Mouse (Mus musculus) hematopoietic stem cell, adult 5-6 weeks (primary cell): ENCODE results near the gene Clk4. TPM values are rescaled to one million over a fixed set of nuclear protein-coding genes. Genes with fewer than 3 reads are reported as not detected.

Experiments used
- ATAC-seq, 2 experiments: fragments of 125-278 bp in 1 of 2; replicated peaks in 1 of 2; 2 replicates each; pipeline ENCODE4 v1.8.0; 2016 to 2017; ENCODE audit warnings: inconsistent platforms in 2 of 2, mild to moderate bottlenecking in 2 of 2, moderate number of reproducible peaks in 2 of 2, low read depth in 1 of 2, moderate TSS enrichment in 1 of 2; ENCODE audit not compliant: low FRiP score in 2 of 2, poor library complexity in 2 of 2, severe bottlenecking in 2 of 2, insufficient read depth in 1 of 2, low TSS enrichment in 1 of 2
- total RNA-seq: library from RNA; stranded (forward); fragments of 172-1452, 232-1000 nt; gene quantifications from 2 replicates; pipeline ENCODE4 v1.2.3, GENCODE M21; 2017

Gene Clk4
- total RNA-seq, 1 experiment from 2014 or later, result 279 TPM

DNA sequence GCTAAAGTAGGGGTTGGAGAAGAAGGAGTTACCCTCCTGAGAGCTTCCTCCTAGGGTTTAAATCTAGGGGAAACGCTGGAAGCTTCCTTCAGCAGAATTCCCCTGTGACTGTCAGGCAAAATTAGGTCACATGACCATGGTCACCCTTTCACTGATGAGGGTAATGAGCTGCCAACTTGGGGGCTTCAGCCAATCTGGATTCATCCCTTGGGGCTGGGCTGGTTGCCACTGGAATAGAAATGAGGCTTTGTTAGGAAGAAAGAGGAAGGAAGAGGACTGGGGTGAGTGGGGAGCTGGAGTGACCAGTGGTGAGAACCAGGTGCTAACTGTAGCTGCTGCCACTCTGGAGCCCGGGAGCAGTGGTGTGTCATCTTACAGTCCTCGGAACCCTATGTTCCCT, 34.2 kb downstream of the Clk4 start:
- no peak for ATAC-seq

DNA sequence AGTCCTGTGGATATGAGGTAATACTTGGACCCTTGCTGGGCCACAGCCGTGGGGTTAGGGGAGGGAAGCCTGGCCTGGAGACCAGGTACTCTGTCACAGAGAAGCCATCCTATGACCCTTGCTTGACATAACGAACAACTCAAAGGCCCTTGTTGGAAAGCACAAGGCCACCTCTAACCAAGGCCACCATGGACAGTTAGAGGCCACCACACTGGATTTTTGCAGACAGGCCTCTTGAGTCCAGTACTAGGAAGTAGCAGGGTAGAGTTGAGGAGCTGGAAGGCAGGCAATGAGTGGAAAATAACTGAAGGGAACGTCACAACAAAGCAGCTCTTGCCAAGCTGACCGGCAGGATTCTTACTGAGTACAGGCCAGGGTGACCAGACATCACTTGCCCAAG, 37.2 kb downstream of the Clk4 start:
- no peak for ATAC-seq

DNA sequence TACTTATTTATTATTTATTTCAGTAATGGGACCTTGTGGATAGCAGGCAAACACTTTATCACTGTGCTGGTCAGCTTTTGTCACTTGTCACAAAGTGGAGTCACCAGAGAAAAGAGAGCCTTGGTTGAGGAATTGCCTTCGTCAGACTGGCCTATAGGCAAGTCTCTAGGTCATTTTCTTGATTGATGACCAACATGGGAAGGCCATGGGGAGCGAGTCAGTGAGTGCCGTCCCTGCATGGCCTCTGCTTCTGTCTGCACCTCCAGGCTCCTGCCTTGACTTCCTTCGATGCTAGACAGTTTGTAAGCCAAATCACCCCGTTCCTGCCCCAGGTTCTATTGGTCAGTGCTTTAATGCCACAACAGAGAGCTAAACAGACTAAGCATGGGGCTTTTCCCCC, 40.9 kb downstream of the Clk4 start:
- no peak for ATAC-seq

DNA sequence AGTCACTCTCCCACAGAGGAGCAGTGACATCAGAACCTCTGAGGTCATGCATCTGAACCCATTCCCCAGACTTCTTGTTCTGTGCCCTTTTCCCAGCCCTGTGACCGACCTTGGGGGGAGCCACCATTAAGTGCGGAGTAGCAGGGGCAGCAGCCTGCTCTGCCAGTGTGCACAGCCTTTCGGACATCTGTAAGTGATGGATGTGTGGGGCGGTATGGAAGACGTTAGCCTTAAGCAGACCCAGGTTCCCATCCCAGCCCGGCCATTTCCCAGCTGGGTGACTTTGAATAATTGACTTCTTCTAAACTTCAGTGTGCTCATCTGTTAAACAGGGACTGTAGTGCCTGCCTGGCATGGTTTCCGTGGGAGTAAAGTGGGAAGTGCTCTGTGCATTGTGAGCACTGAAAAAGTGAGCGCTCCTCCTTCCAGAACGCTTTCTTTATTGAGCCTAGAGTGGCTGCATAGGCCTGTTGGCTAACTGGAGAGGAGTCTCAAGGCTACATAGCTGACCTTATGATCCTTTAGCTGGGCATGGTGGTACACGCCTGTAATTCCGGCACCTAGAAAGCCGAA, 42.5 kb downstream of the Clk4 start:
- ATAC-seq, result no peak

DNA sequence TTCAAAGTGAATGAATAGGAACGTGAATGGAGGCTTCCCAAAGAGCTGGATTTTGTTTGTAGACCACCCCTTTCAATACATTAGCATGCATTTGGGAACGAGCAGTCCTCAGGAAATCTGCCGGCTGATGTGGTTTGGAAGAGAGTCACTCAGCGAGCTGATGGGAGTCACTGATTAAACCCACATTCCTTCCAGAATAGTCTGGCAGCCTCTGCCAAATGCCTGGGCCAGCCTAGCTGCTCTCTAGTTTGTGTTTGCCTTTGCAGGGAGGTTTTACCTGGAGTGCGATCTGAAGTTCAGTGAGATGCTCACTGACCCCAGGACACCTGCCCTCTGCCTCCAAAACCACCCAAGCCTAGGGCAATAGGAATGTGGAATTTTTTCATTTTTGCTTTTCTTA, 46.8 kb downstream of the Clk4 start:
- ATAC-seq, result no peak

DNA sequence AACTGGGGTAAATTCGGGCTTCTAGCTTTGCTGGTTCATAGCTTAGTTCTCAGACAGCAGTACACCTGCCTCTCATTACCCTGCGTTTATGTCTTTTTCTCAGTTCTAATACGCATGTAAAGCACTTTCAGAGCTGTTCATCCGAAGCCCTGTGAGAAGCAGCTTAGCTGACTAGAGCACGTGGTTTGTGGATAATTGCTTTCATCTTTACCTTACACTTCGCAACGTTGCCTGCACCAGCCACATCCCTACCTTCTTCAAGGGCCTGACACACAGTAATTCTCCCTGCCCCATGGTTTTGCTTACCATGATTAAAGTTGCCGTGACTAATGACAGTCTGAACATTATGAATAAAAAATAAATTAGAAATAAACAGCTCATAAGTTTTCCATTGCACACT, 50.3 kb downstream of the Clk4 start:
- ATAC-seq, result no peak

DNA sequence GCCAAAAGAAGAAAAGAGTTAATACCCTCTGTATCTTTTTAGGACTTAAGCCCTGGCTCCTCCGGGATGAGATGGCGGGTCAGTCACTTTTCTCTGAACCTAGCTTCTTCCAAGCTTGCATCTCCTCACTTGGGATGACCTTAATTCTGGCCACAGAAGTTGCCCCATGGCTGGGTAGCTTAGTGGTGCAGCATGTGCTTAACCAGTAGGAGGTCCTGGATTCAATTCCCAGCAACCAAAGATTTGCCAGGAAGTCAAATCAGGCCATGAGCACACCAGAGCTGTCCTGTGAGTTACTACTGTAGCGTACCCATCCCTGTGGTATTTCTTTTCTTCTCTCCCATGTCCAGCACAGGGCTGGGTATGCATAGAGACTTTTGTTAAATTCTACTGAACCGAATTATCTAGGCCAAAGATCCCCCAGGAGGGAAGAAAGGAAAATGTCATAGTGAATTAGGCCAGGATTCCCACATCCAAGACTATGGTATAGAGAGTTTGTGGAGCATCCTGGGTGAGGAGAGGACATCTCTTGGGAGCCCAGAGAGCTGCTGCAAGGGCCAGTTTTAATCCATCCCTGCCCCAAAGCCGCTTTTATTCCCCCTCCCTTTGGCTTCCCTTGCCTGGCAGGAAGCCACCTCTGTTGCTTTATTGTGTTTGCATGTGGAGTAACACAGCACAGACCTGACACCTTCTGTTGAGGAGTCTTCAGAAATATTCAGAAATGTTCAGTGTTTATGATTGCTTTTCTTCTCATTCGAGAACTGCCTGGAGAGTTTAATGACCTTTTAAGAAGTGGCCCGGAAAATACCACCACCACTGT, 54.7 kb downstream of the Clk4 start:
- no peak for ATAC-seq

DNA sequence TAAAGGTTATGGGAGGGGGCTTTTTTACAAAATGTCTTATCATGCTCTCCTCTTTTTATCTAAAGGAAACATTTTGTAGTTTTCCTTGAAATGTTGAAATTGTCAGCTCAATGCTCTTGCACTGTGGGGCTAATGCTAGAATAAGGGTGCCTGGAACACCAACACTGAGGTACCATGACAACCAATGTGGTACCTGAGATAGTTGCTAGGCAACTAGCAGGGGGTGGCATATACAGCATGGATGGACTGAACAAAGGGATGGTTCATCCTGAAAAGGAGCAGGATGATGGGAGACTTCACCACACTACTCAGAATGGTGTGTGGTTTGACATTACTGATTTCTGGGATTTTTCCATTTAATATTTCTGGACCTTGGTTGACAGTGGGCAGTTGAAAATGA, 59.1 kb downstream of the Clk4 start:
- no peak for ATAC-seq

DNA sequence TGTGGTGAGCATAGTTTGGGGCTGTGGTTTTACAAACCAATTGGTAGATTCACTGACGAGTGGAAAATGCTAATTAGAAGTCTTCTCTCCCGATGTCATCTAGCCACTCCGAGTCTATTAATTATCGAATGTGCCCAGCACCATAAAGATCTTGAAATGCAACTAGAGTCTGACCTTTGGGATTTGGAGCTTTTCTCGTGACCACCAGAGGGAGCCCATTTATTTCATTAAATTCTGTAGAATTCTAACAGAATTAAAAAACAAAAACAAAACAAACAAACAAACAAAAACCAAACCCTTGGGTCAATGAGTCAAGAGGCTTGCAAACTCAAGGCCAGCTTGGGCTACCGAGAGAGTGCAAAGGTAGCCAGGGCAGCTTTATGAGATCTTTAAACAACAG, 65.4 kb downstream of the Clk4 start:
- ATAC-seq, result no peak

DNA sequence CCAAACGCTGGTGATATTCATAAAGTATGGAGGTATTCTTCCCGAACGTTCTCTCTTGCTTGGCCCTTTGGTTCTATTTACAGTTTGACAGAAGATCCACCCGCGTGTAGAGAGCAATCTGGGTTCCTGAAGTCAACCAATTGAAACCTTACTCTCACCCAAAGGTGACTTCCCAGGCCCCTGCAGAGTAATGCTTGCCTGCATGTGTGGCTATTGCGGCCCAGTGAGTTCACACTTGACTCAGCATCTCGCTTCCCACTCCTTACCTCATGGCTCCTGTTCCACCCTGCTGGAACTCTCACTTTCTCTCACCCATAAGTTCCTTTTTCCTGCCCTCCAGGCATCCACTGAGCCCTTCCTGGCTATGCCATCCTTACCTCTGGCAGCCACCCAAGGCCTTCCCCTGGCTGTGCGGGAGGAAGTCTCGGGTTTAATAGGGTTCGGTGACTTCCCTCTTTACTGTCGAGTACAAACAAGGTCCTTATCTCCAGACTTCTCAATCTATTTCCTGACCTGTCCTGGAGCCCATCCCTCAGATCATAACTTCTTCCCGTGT, 66.9 kb downstream of the Clk4 start:
- peak; percentile 67 to 76 for ATAC-seq

DNA sequence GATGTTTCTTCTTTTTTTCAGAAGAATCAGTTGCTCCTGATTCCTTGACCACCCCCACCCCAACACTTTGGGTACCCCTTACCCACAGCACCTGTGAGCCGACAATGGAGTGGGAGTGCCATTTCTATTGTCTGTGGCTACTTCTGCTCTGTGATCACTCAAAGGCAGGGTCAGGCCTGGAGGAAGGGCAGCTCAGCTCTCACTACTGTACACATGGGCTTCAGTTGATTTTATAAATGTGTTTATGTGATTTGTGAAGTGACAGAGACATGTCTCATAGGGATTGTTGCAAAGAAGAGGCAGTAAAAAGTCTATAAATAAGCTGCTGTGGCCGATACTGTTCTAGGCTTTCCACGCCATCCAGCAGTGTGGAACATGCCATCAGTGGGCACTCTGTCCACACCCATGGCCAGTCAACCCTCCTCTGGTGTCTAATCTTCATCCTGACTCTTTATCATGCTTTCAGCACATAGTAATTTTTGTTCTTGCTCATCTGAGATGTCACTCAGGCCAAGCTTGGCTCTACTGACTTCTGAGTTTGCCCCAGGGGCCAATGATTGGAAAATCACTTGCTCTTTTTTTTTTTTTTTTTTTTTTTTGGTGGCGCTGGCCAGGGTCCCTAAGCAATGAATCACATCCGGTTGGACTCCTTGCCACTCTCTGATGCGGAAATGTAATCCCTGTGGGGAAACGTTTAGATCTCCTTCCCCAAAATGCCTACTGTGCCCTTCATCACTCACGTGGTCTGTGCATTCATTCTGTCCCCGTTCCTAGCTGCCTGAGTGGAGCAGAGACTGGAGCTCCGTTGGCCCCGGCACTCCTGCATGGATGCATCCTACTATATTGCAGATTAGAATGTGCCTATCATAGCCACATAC, 68.5 kb downstream of the Clk4 start:
- no peak for ATAC-seq

Other genes starting within 250 kb of the Clk4 start
- not detected in 2 replicates for gene Olfr54, start 247.5 kb upstream of the Clk4 start, total RNA-seq
- not detected in 2 replicates for gene Olfr1375, start 213.6 kb upstream of the Clk4 start, total RNA-seq
- gene Zfp354a, start 202.5 kb upstream of the Clk4 start, total RNA-seq, result 1.7 and 2.6 TPM in 2 replicates
- not detected in 2 replicates for gene Gm12569, start 41.3 kb upstream of the Clk4 start, total RNA-seq
- not detected in 2 replicates for gene BC049762, start 1.3 kb downstream of the Clk4 start, total RNA-seq
- gene Col23a1, start 28.2 kb downstream of the Clk4 start, total RNA-seq, result 0.06 and 0.25 TPM in 2 replicates